Mouse (Mus musculus) layer of hippocampus, adult 18-20 months (tissue): ENCODE measurements around the gene Dgkg. TPM values are rescaled to one million over a fixed set of nuclear protein-coding genes. Genes with fewer than 3 reads are reported as not detected.

ENCODE experiments used
- DNase-seq, 2 experiments: peaks; one replicate each; pipeline ENCODE4 v3.0.0; 2022; ENCODE audit warnings: low spot score in 2 of 2
- total RNA-seq, 2 experiments: library from RNA; stranded (reverse); gene quantifications; 2 replicates each; pipeline ENCODE4 v1.2.3; 2021

Dgkg gene
- total RNA-seq, 2 experiments from 2014 or later = 209 to 215 TPM

DNA sequence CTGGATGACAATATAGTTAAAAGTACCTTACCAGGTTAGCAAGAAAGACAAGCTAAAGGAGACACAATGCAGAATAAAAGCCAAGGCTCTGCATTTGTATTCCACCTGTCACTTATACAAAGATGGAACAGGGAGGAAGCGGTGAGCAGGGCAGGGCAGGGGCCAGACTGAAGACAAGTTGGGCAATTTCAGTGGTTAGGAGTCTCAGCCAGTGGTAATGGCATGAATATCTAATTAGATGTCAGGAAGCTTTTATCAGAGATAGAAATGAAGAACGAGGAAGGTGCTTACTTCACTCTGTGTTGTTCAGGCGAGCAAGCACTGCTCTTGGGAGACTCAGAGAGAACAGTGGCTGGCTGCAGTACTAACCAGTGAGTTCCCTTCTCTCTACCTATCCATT, 5.8 kb downstream of the Dgkg start:
- no peak for DNase-seq

DNA sequence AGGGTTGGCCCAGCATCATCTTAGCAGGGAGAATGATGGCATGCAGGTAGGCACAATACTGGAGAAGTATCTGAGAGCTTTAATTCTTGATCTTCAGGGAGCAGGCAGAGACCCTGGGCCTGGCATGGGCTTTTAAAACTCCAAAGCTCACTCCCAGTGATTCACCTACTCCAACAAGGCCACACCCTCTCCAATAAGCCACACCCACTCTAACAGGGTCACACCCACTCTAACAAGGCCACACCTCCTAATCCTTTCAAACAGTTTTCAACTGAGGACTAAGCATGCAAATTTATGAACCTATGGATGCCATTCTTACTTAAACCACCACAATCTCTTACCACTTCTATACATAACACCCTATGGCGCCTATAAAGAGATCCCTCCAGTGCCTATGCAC, 11.8 kb downstream of the Dgkg start:
- no peak for DNase-seq

DNA sequence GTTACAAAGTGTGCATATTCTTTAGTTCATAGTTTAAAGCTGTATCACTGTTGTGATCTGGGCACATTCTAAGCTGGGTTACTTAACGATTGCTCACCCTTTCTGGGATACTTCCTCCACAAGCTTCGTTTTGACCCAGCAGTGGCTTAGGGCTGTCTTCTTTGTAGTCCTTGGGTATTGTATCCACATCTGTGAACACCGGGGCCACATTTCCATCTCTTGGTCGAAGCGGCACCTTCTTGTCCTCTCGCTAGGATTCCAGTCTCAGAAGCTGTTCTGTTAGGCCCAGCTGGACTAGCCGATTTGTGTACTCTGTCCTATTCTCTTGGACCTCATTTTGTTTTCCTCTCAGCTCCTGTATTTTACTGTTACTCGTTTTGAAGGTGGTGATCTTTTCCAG, 13.6 kb downstream of the Dgkg start:
- no peak for DNase-seq

DNA sequence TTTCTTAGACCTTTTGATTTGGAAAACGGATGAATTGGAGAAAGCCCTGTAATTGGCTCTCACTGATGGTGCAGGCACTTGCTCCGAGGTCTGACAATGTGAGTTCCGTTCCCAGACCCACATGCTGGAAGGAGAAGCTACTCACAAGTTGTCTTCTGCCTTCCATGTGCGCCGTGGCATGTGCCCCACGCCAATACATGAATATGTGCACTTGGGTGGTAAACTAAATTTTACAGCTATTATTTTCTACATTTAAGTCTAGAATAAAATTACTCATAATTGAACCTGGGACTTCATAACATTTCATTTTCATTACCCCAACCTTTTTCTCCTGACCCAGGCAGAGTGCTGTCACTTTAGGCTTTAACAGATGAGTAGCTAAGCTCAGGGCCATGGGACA, 14.1 kb downstream of the Dgkg start:
- no peak for DNase-seq

DNA sequence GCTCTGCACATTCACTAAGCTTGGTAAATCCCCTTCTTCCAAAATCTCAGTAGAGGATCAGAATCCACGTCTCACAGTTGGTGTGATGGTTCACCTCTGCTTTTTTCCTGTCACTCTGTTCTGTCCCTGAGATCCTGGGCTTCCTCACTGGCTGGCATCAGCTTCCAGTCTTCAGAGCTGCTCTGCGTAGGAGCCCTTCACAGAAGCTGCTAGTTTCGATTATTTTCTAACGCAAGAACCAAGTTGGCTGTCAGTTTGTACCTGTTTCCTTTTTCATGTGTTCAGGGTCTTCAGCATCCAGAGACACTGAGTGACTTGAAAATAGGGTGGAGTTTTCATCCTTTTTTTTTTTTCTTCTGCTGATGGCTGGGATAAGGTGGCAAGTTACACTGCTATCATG, 15.0 kb downstream of the Dgkg start:
- DNase-seq = no peak

DNA sequence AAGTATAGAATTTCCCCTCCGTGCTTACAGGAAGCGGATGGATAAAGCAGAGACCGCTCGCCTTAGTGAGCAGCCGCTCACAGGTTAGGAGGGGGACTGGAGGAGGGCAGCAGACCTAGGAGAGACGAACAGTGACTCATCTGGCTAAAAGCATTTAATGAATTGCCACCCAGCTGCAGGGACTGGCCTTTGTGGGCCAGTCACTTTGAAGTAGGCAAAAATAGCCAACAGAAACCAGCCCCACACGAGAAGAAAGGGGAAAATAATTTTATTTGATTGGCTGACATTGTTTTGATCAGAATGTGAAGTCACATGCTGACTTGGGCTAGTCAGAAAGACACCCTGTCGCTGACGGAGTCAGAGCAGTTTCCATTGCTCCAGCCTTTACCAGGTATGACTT, 15.4 kb downstream of the Dgkg start:
- no peak for DNase-seq

DNA sequence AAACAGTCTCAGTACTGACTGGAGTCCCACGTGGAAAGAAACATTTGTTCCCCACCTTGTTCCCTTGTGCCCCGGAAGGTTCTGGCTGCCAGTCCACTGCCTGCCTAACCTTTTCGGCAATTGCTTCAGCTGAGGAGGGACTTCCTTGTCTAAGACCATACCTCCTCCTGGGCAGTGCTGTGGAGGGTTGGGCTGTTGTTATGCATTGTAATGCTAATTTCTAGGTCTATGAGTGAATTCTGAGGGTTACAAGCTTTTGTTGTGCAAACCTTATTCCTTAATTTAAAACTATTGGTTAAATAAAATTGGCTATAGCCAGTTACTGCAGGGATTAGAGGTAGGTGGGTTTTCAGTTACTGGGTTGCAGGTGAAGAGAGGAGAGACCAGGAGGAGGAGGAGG, 19.7 kb downstream of the Dgkg start:
- no peak for DNase-seq

DNA sequence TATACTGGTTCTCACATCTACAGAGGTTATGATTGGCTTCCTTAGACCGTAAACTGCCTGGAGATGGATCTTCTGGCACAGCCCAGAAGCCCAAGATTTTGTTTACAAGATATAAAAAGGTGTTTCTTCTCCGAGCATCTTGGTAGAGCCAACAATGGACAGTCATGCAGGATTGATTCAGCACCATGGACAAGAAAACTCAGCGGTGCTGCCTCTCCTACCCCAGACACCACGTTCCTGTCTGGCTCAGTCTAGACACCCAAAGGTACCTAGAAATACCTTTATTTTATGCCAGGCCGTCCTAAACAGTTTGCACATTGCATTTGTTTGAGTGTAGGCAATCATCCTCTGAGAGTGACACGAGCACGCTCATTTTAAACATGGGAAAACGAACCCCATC, 21.3 kb downstream of the Dgkg start:
- no peak for DNase-seq

DNA sequence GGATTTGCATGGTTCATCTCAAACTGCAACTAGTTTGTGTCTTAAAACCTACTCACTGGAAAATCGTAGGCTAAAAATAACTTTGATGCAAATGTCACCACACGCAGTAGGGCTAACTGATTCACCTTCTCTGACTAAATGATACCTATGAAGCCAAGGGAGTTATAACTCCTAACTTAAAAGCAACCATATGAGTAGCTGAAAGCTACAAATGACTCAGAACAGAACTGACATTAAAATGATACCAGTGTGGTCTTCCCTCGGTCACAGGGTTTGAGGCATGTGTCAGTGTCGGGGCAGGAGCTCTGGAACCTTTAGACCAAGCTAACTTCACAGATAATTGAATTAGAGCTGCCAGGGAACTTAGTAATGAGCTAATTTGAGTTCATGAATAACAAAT, 24.0 kb downstream of the Dgkg start:
- DNase-seq = no peak

DNA sequence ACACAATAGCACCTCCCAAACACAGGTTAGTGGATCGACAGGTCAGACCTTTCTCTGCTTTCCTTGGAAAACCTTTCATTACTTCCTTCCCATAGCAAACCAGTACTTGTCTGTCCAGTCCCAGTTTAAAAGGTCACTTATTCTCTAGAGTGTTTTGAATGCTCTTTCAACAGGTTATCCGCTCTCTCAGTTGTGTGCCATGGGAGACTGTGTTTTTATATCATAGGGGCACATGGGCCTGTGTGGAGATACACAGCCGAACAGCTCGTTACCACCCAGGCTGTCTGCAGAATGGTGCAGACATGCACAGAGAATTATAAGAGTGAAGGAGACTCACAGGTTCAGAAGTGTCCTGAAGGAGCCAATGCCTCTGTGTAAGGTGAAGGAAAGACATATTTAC, 26.7 kb downstream of the Dgkg start:
- DNase-seq = no peak

DNA sequence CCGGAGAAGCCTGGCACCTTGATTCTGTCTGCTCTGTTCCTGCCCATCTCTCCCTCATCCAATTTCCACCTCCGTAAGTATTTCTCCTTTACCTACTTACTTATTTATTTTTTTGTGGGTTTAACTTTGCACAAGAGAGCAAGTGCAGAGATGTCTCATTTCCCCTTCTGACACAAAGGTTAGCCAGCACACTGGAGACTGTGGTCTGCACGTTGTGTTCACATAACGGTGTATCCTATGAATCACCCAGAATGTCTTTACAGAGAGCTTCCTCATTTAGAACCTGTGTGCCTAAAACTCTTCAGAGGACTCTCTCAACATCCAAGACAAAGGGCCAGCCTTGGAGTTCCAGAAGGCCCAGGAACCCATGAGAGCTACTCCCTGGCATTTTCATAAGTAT, 27.1 kb downstream of the Dgkg start:
- no peak for DNase-seq

DNA sequence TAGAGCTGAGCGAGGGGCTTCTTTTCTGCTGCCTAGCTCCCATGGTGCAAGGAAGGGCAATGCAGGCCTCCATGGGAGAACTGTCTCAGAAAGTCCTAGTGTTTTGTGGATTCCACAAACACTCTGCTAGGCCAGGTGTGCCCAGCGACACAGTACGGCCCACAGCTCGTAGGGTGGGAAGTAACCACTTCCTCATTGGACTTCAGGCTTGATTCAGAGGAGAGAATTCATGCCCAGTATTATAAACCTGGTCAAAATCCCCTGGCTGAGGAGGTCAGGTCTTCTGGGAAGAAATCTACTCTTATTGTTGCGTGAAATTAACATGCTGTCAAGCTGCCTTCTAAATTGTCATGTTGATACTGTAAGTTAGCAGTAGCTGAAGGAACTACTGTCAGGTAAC, 31.0 kb downstream of the Dgkg start:
- DNase-seq = no peak

DNA sequence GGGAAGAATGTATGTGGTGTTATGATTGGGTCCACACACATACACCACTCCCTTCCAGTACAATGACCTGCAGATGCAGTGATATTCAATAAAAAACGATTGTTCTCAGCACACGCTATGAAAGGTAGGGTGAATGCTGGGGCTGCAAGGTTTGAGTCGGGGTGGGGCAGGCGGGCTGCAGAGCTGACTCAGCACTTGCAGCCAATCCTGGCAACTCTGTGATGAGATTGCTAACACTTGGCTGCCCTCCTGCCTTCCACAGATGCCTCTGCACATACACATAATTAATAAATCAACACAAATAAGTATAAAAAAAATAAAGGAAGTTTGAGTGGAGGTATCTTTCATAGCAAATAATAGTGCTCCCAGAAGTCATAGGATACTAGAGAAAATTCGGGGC, 31.6 kb downstream of the Dgkg start:
- no peak for DNase-seq

DNA sequence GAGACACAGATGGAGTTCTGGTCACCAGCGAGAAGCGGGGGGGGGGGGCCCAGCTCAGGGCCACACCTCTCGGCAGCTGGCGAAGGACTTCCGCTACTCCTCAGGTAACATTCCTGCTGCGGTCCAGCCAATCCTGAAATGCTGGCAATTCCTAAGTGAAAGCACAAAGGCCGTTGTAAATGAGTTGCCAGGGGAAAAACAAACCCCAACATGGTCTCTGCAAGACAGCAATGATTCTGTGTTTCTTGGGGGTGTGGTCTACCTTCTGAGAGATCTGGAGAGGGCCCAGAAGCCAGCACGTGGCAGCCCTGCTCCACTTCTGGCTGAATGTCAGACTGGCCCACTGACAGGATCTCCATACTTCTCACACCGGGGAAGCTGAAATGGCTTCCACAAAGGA, 34.7 kb downstream of the Dgkg start:
- DNase-seq = no peak

DNA sequence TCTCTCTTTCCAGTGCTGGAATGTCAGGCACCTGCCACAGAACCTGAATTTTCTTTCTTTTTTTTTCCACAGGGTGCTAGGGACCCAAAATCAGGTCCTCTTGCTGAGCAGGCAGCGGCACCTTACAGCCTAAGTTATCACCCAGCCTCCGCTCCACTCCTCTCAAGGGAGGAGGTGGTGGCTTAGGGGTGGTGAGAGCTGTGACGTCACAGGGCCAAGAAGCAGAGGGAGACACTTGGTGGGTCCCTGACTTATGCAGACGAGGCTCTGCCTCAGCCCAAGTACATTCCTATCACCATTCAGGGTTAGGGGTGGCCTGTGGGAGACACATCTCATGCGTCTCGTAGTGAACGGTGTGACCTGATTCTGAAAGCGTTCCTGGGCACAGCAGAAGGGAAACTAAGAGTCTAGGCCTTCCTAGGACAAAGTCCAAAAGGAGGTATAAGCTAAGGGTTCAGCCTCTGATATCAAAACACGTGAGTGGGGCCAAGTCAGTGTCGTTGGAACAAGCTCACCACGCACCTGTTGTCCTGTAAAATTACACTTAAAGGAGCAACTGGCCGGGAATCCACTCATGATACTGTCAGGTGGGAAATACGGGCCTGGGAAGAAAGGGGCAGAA, 35.6 kb downstream of the Dgkg start:
- DNase-seq = no peak

DNA sequence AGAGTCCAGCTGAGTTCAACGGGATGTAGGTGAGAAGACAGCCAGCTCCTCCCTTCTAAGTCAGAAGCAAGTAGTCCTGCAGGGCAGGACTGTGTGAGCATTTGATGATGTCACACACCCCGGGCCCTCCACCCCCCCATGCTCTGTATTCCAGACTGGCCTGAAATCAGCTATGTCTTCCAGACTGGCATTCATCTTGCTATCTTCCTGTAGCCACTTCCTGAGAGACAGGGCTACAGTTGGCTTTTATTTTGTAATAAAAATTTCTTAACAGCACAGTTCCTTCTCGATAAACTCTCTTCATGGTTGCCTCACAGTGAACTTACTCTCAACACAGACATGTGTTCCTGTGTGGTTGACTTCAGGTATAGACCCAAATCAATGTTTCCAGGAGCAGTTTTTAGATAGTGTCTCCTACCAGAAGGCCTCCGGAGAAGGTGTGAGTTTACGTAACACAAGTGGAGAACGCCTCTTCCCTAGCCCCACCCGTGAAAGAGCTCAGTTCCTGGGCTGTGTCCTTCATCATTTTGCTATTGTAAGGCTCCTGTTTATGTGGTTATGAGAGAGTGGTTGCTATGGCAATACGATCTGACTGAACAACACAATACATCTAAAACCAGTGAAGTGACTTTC, 38.5 kb downstream of the Dgkg start:
- DNase-seq = peak in 1 of 2 experiments; percentile 43

DNA sequence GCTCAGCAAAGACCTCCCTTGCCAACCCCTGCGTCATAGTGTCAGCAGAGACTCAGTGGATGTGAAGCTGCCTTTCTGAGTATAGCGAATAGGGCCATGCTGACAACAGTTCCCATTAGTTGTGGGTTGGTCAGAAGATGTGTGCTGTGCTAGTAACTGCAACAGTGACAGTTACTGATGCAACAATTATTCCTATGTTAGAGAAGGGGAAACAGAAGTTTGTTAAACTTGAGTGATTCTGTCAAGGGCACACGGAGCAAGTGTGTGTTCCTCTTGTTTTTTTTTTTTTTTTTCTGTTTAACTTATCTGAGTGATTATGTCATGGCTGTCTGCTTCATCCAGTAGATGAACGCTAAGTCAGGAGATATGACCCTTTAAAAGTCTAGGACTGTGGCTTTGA, 41.2 kb downstream of the Dgkg start:
- no peak for DNase-seq

DNA sequence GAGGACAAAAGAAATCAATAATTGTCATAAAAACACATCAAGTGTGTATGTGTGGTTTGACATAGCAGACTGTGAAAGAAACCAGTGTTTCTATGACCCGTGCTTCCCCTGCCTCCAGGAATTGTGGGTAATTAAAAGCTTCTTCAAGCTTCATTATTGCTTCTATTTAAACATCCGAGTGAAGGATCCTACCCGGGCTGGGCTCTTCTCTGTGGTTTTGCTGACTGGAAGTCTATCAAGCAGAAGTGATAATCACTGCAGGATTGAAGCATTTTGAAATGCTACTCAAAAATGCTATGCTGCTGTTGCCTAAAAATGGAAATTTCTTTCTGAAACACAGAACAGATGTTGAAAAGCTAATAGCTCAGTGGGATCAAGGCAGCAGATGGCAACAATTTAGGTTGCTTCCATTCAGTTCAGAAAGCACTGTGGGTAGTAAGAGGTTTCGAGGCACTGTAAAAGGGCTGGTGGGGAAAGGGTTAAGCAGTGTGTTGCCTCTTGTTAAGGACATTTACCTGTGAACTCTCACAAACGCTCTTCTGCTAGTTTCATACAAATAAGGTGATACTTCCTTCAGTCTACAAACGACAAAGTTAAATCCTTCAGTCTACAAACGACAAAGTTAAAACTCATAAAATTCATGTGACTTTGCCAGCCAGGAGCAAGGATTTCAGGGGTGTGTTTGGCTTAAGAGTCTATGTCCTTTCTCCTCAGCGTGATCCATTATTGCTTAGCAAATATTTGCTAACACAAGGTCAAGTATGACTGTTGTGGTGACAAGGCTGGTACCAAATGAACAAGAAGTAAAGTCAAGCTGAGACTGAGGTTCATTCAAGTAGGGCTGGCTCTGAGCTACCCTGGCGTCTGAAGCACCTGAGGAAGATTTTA, 43.6 kb downstream of the Dgkg start:
- no peak for DNase-seq

DNA sequence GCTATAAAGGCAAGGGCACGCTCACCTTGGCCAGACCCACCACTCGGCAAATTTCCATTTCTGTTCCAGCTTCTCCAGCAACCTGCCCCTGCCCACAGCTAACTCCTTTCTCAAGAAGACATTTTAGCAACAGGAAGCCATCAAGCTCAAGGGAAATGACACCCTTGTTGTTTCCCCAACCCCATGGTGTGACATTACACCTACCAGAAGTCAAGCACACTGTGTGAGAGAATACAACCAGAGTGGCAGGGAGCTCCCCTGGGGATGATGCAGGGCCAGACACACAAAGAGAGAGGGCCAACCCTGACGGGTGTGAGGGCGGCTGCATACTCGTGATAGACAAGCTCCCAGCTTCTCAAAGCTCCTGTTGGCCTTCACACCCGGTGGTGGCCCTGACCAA, 49.0 kb downstream of the Dgkg start:
- DNase-seq = no peak

DNA sequence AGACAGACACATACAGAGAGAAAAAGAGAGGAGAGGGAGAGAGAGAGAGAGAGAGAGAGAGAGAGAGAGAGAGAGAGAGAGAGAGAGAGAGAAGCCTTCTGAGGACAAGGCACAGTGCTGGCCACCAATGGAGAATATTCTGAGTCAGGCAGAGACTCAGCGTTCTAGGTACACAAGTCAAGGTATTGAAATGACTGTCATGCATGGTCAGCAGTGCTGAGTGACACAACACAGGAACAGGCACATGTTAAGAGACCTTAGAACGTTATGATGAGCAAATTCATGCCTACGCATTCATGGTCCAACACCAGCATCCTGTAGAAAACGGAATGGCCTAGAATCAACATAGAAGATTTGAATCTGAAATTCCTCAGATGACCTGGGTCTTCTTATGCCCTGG, 50.0 kb downstream of the Dgkg start:
- DNase-seq = no peak

DNA sequence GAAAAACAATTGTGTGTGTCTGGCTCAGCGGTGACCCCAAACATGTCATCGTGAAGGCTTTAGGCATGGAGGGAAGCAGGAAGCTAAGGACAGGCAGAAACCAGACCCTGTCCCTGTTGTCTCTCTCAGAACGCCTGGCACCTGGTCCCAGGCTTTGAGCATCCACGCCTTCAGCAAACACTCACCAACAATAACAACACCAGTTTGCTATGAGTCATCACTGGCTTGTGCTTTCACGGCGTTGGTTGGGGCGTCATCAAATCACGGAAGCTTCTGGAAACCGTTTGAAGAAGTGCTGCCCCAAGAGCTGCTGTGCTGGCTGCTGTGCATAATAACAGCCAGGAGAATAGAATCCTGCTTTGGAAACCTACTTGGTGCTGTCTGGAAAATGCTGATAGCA, 54.6 kb downstream of the Dgkg start:
- peak; percentile 37 to 68 for DNase-seq

DNA sequence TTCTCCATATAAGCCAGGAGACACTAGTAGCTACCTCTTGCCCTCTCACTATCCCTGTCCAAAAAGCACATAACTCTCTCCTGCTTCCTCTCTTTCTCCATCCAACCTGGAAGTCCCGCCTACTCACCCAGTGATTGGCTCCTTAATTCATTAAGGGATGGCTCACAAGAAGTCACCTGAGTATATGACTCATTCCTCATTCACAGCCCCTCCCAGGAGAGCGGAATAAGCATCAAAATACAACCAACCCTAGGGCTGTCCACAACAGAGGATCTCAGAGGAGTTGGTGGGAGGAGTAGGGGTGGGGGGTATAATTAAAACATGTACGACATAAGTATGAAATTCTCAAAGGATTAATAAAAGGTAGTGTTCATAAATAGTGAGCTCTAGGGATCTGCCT, 55.3 kb downstream of the Dgkg start:
- no peak for DNase-seq
